Mouse (Mus musculus): ENCODE measurements around the gene Tsks. TPM values are rescaled to one million over a fixed set of nuclear protein-coding genes. Genes with fewer than 3 reads are reported as not detected.

Tsks gene
- 0.10 TPM in 1 of 2 replicates, not detected in the other for total RNA-seq (2012; rRNA removed)
- under 1 TPM in 1 of 2 experiments, not detected in 1; 0.08 TPM for polyA plus RNA-seq (2012; ENCODE audit: insufficient read depth in 1 of 2, insufficient read length in 2 of 2, low read depth in 1 of 2, low replicate concordance in 2 of 2, missing spikeins in 1 of 2)

GRCm38 (mm10) chr7:44942904-44943303 lies at the start of gene Tsks:
TSS of gene Tsks (plus strand) at chr7:44943204.
- Histone ChIP-seq H3K36me3 (ENCODE audit: control insufficient read depth in 1 of 2, insufficient read depth in 2 of 2, low read length in 2 of 2) (no peaks in the 10 kb centered on the region), H3K9me3 (replicated peaks; ENCODE audit: insufficient read depth, low read length) (no peaks in the 10 kb centered on the region), H3K4me3 (ENCODE audit: control insufficient read depth in 1 of 2, insufficient read depth in 1 of 2, low read depth in 2 of 2, low read length in 2 of 2) (no peak within 1 kb of the TSS), H3K27ac (ENCODE audit: control insufficient read depth, low read depth, low read length) (no peak within 1 kb of the TSS), H3K27me3 (ENCODE audit: control insufficient read depth in 1 of 2, insufficient read depth in 2 of 2, low read length in 2 of 2) (peaks cover 2 to 6% of the 10 kb centered on the region in 2 experiments), H3K4me1 (ENCODE audit: control insufficient read depth in 1 of 2, insufficient read depth in 2 of 2, low read length in 2 of 2) (no peaks in the 10 kb centered on the region), H3K9ac (ENCODE audit: control insufficient read depth, low read depth, low read length, poor library complexity, severe bottlenecking) (no peak within 1 kb of the TSS), H3K79me2 (ENCODE audit: control insufficient read depth, insufficient read depth, low read length, poor library complexity) (no peaks in the 10 kb centered on the region)
- DNase-seq (ENCODE audit: low read depth, low spot score), result no peak
- no peak for TF ChIP-seq EP300 (IDR thresholded peaks at IDR 0.05; ENCODE audit: low read depth in 1 of 2, low read length in 2 of 2)
- TF ChIP-seq TAL1 (IDR thresholded peaks at IDR 0.05; ENCODE audit: low read length), result no peak
- no peak for TF ChIP-seq ZMIZ1 (IDR thresholded peaks at IDR 0.05; ENCODE audit: low read depth, low read length)

DNA sequence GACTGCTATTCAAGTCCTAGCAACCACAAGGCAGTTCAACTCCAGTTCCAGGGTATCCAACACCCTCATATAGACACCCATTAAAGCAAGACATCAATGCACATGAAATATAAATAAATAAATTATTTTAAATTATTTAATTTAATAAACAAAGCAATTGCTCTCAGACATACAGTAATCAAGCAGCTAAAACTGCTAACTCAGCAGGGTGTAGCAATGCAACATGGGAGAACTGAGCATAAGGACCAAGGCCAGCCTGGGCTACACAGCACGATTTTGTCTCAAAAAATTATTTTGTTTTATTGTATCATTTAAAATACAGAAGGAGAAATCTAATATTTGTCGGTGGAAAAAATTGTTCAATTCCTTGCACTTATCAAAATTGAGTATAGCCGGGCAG lies 48.8 kb upstream of the Tsks start:
- no peak overlapping the region for H3K27ac ChIP-seq (ENCODE audit: control insufficient read depth, low read depth, low read length)
- H3K79me2 ChIP-seq (ENCODE audit: control insufficient read depth, insufficient read depth, low read length, poor library complexity), result peaks cover 22% of the 10 kb centered on the region
- no peaks in the 10 kb centered on the region for H3K27me3 ChIP-seq (ENCODE audit: control insufficient read depth in 1 of 2, insufficient read depth in 2 of 2, low read length in 2 of 2)
- DNase-seq (ENCODE audit: low read depth, low spot score), result no peak
- H3K36me3 ChIP-seq (ENCODE audit: control insufficient read depth in 1 of 2, insufficient read depth in 2 of 2, low read length in 2 of 2), result peaks cover 0 to 10% of the 10 kb centered on the region in 2 experiments; a peak in 2 of 4 replicates
- H3K4me3 ChIP-seq (ENCODE audit: control insufficient read depth in 1 of 2, insufficient read depth in 1 of 2, low read depth in 2 of 2, low read length in 2 of 2), result no peak overlapping the region
- no peaks in the 10 kb centered on the region for H3K9me3 ChIP-seq (replicated peaks; ENCODE audit: insufficient read depth, low read length)
- TF ChIP-seq NELFE (IDR thresholded peaks at IDR 0.05; ENCODE audit: low read depth, low read length), result no peak
- no peak for TF ChIP-seq HCFC1 (IDR thresholded peaks at IDR 0.05; ENCODE audit: low read depth, low read length)
- TF ChIP-seq MYC (IDR thresholded peaks at IDR 0.05; ENCODE audit: low read depth, low read length), result no peak
- peak; percentile 68 for TF ChIP-seq MAFK (IDR thresholded peaks at IDR 0.05; ENCODE audit: borderline replicate concordance, low read depth, low read length)
- TF ChIP-seq MAZ (IDR thresholded peaks at IDR 0.05; ENCODE audit: low read depth, low read length), result no peak
- H3K4me1 ChIP-seq (ENCODE audit: control insufficient read depth in 1 of 2, insufficient read depth in 2 of 2, low read length in 2 of 2), result peaks cover 0 to 25% of the 10 kb centered on the region in 2 experiments; a peak in 2 of 4 replicates
- H3K9ac ChIP-seq (ENCODE audit: control insufficient read depth, low read depth, low read length, poor library complexity, severe bottlenecking), result no peak overlapping the region

GRCm38 (mm10) chr7:44895206-44895592 lies 47.8 kb upstream of the Tsks start:
- Histone ChIP-seq H3K79me2 (ENCODE audit: control insufficient read depth, insufficient read depth, low read length, poor library complexity) (peaks cover 20% of the 10 kb centered on the region), H3K9ac (ENCODE audit: control insufficient read depth, low read depth, low read length, poor library complexity, severe bottlenecking) (no peak overlapping the region), H3K36me3 (ENCODE audit: control insufficient read depth in 1 of 2, insufficient read depth in 2 of 2, low read length in 2 of 2) (peaks cover 0 to 10% of the 10 kb centered on the region in 2 experiments; a peak in 2 of 4 replicates), H3K9me3 (replicated peaks; ENCODE audit: insufficient read depth, low read length) (no peaks in the 10 kb centered on the region), H3K4me3 (ENCODE audit: control insufficient read depth in 1 of 2, insufficient read depth in 1 of 2, low read depth in 2 of 2, low read length in 2 of 2) (peak overlapping the region; percentile 72 to 88), H3K4me1 (ENCODE audit: control insufficient read depth in 1 of 2, insufficient read depth in 2 of 2, low read length in 2 of 2) (peaks cover 0 to 25% of the 10 kb centered on the region in 2 experiments; a peak in 2 of 4 replicates), H3K27ac (ENCODE audit: control insufficient read depth, low read depth, low read length) (peak overlapping the region; percentile 59), H3K27me3 (ENCODE audit: control insufficient read depth in 1 of 2, insufficient read depth in 2 of 2, low read length in 2 of 2) (no peaks in the 10 kb centered on the region)
- TF ChIP-seq HCFC1 (IDR thresholded peaks at IDR 0.05; ENCODE audit: low read depth, low read length) (no peak), USF1 (IDR thresholded peaks at IDR 0.05; ENCODE audit: low read depth, low read length) (no peak), TAL1 (IDR thresholded peaks at IDR 0.05; ENCODE audit: low read length) (no peak), SMC3 (IDR thresholded peaks at IDR 0.05; ENCODE audit: low read depth, low read length) (no peak), MAZ (IDR thresholded peaks at IDR 0.05; ENCODE audit: low read depth, low read length) (no peak), POLR2AphosphoS2 (IDR thresholded peaks at IDR 0.05; ENCODE audit: low read length) (no peak), POLR2A (IDR thresholded peaks at IDR 0.05; ENCODE audit: control insufficient read depth in 1 of 2, insufficient read depth in 1 of 2, low read depth in 1 of 2, low read length in 2 of 2, poor library complexity in 1 of 2) (no peak), MXI1 (IDR thresholded peaks at IDR 0.05; ENCODE audit: low read depth, low read length) (no peak), ETS1 (IDR thresholded peaks at IDR 0.05; ENCODE audit: low read depth, low read length) (no peak), MAFK (IDR thresholded peaks at IDR 0.05; ENCODE audit: borderline replicate concordance, low read depth, low read length) (no peak), SIN3A (IDR thresholded peaks at IDR 0.05; ENCODE audit: low read length) (no peak), TBP (IDR thresholded peaks at IDR 0.05; ENCODE audit: low read depth, low read length) (no peak), JUND (IDR thresholded peaks at IDR 0.05; ENCODE audit: low read depth, low read length) (no peak), RAD21 (IDR thresholded peaks at IDR 0.05; ENCODE audit: low read depth, low read length) (no peak), MYB (IDR thresholded peaks at IDR 0.05; ENCODE audit: low read depth, low read length) (no peak), TCF12 (IDR thresholded peaks at IDR 0.05; ENCODE audit: low read depth, low read length) (no peak)
- no peak for DNase-seq (ENCODE audit: low read depth, low spot score)
